Mouse (Mus musculus): ENCODE measurements around the gene Asb1. TPM values are rescaled to one million over a fixed set of nuclear protein-coding genes. Genes with fewer than 3 reads are reported as not detected.

Gene Asb1
- polyA plus RNA-seq, 1 experiment from 2014 or later: 20.9 TPM

Other genes with a start within 250 kb of the Asb1 start
- gene Scly, start 242.2 kb upstream of the Asb1 start, polyA plus RNA-seq (2016; fragmentation: Nextera tagmentation; extraction: Ambion mirVana): 28.8 and 30.0 TPM in 2 replicates
- gene Espnl, start 218.5 kb upstream of the Asb1 start, polyA plus RNA-seq (2016; fragmentation: Nextera tagmentation; extraction: Ambion mirVana): 0.05 and 0.07 TPM in 2 replicates
- 0.11 TPM in 1 of 2 replicates, not detected in the other for gene Klhl30, start 189.5 kb upstream of the Asb1 start, polyA plus RNA-seq (2016; fragmentation: Nextera tagmentation; extraction: Ambion mirVana)
- gene Erfe, start 174.1 kb upstream of the Asb1 start, polyA plus RNA-seq (2016; fragmentation: Nextera tagmentation; extraction: Ambion mirVana): 6.4 and 7.8 TPM in 2 replicates
- gene Ilkap, start 141.7 kb upstream of the Asb1 start, polyA plus RNA-seq (2016; fragmentation: Nextera tagmentation; extraction: Ambion mirVana): 107 TPM in 2 replicates
- gene Hes6, start 126.5 kb upstream of the Asb1 start, polyA plus RNA-seq (2016; fragmentation: Nextera tagmentation; extraction: Ambion mirVana): 31.9 and 32.4 TPM in 2 replicates
- 2.9 and 3.1 TPM in 2 replicates for gene Per2, start 81.2 kb upstream of the Asb1 start, polyA plus RNA-seq (2016; fragmentation: Nextera tagmentation; extraction: Ambion mirVana)
- 3.6 and 4.1 TPM in 2 replicates for gene Traf3ip1, start 45.9 kb upstream of the Asb1 start, polyA plus RNA-seq (2016; fragmentation: Nextera tagmentation; extraction: Ambion mirVana)

All from liver, embryonic 12.5 days (tissue).